Mouse (Mus musculus) Patski (cell line): ENCODE measurements around the gene Txlna. TPM values are rescaled to one million over a fixed set of nuclear protein-coding genes. Genes with fewer than 3 reads are reported as not detected.

Source experiments
- ATAC-seq: fragments of 100-300 bp; one replicate; pipeline ENCODE4 v1.8.0; 2021
- CTCF ChIA-PET: fragments of 350-600 bp; sonication (Branson Sonifier 250); formaldehyde crosslinking; loops from one replicate; lab custom pipeline; 2022; ENCODE audit warnings: inconsistent platforms; lab: Charles Lee
- POLR2A ChIA-PET: fragments of 350-600 bp; sonication (Branson Sonifier 250); formaldehyde crosslinking; loops from one replicate; lab custom pipeline; 2022; ENCODE audit warnings: antibody characterized with exemption, inconsistent platforms; lab: Charles Lee
- DNase-seq: peaks from one replicate; pipeline ENCODE4 v3.0.0-alpha.2; 2011; ENCODE audit warnings: low read depth, low spot score
- H3K27me3 ChIP-seq: fragments of 371-371 bp; one replicate; pipeline ENCODE4 v1.5.1; 2021
- CTCF ChIP-seq: fragments of 100-300 bp; IDR thresholded peaks from one replicate; pipeline ENCODE4 v1.5.1; 2021
- in situ Hi-C: fragments of 300-500 bp; cut with MboI; formaldehyde crosslinking; loops from 3 replicates; pipeline ENCODE4 v1.11.1; 2018; ENCODE audit warnings: low pct_unique_long_range_greater_than_20kb, mixed read lengths
- polyA plus RNA-seq: library from polyadenylated mRNA; unstranded; gene quantifications from one replicate; pipeline ENCODE4 v1.2.3, GENCODE M21; 2021

Txlna gene
- 51.2 TPM for polyA plus RNA-seq

DNA sequence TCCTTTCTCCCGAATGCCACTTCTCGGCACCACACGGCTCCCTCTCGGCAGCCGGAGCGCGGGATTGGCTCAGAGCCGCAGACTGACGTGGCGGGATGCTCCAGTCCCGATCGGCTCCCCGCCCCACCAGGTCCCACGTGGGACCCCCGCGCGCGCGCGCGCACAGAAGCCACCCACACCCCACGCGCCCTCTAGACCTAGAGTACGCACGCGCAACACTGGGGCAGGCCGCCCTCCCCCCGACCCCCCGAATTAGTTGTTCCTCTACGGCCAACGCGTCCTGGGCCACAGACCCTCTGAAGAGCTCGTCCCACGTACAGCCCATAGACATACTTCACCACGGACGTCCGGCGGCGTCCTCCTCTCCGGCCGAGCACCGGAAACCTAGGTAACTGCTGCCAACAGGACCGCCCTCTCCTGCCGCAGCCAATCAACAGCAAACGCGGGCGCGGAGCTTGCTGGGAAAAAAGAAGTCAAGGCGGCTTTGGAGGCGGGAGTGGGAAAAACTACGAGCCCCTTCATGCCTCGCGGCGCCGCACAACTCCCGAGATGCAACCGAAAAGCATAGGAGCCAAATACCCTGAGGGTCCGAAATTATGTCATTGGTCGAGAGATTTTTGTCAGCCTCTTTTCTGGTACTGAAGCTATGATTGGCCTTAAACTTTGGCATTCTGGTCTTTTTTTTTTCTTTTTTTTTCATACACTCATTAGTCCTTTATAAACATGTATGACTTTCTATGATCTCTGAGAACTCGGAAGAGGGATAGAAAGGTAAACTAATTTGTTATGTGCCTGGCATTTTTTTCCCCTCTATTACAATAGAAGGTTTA, at the start of gene Txlna:
Gene Txlna (minus strand): TSS at position 428 of the 830 bp plus-strand sequence.
- TF ChIP-seq CTCF: no peak
- ATAC-seq (peak; percentile 84), DNase-seq (peak; percentile 95)
- H3K27me3 ChIP-seq: no peaks in the 10 kb centered on the region
- ChIA-PET CTCF (no interaction called here), POLR2A (interaction anchor here (0.5 to 1.5 kb wide), 5 partner anchors 10 to 45 kb away, joined by 3 to 5 read pairs (median 3); partner anchors contain the start of gene Ccdc28b)
- in situ Hi-C loops: no loop called here

DNA sequence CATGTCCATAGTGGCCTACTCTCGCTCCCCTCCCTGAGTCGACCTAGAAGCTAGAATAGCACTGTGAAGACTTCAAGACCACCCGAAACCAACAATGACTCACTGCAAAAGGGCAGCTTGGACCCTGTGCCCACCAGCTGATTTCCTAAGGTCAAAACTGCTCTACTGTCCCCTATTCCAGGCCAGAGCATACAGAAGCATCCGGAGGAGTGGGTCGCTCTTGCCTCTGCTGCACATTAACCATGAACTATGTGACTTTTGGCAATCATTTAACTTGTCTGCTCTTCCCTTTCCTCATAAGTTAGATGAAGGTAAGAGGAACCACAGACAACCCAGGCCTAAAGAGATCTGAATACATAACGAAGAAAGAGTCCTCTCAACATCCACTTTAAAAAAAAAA, 43.7 kb upstream of the Txlna start:
- CTCF ChIA-PET: no interaction called here
- TF ChIP-seq CTCF: no peak
- POLR2A ChIA-PET: no interaction called here
- ATAC-seq: no peak
- no peak for DNase-seq
- H3K27me3 ChIP-seq: no peaks in the 10 kb centered on the region
- in situ Hi-C loops: no loop called here

DNA sequence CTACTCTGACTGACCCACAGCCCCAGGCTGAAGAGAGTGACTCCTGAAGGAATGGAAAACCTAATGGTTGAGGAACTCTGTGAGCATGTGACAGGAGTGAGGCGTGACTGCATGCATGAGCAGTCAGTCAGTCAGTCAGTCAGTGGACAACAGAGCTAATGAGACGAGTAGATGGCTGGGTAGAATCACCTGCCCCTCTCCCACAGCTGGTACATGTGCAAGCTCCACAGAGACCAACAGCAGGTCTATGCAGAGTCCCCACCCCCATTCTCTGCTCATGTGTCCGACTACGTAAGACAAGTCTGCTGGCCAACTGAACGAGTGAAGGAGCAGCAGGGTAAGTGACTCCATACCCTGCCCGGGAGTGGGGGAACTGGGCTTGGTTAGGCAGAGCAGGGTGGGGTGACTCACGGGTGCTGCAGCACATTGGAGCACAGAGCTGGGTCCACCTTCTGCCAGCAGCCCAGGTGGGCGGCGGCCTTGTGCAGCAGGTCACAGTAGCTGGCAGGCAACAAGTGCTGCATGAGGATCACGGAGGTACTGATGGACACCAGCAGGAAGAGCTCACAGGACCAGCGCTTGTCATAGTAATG, 43.1 kb upstream of the Txlna start:
- no peak for TF ChIP-seq CTCF
- in situ Hi-C loops: no loop called here
- ATAC-seq (no peak), DNase-seq (no peak)
- H3K27me3 ChIP-seq: no peaks in the 10 kb centered on the region
- ChIA-PET POLR2A (no interaction called here), CTCF (no interaction called here)

DNA sequence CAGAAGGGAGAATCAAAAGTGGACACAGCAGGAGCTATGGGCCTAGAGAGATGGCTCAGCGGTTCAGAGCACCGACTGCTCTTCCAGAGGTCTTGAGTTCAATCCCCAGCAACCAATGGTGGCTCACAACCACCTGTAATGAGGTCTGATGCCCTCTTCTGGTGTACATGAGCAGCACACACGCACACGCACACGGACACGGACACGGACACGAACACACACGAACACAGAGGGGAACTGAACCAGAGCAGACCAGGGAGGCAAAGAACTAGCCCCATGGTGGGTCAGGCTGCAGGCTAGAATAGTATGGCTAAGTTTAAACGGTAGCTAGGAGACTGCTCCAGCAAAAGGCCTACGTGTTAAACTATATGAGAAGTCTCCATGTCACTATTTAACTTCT, 41.0 kb upstream of the Txlna start:
- POLR2A ChIA-PET: no interaction called here
- no peak for ATAC-seq
- no peak for TF ChIP-seq CTCF

GRCm38 (mm10) chr4:129672878-129673449, 32.1 kb upstream of the Txlna start:
- CTCF ChIA-PET: no interaction called here
- ATAC-seq (no peak), DNase-seq (no peak)
- POLR2A ChIA-PET: interaction anchor here (1.4 kb wide), 1 partner anchor 23 kb away, joined by 4 read pairs; no protein-coding TSS in a partner anchor
- in situ Hi-C loops: no loop called here
- H3K27me3 ChIP-seq: no peaks in the 10 kb centered on the region
- no peak for TF ChIP-seq CTCF

More for the DNA sequence above, 41.0 kb upstream of the Txlna start:
- no peaks in the 10 kb centered on the region for H3K27me3 ChIP-seq
- in situ Hi-C loops: no loop called here
- DNase-seq: no peak
- CTCF ChIA-PET: no interaction called here

DNA sequence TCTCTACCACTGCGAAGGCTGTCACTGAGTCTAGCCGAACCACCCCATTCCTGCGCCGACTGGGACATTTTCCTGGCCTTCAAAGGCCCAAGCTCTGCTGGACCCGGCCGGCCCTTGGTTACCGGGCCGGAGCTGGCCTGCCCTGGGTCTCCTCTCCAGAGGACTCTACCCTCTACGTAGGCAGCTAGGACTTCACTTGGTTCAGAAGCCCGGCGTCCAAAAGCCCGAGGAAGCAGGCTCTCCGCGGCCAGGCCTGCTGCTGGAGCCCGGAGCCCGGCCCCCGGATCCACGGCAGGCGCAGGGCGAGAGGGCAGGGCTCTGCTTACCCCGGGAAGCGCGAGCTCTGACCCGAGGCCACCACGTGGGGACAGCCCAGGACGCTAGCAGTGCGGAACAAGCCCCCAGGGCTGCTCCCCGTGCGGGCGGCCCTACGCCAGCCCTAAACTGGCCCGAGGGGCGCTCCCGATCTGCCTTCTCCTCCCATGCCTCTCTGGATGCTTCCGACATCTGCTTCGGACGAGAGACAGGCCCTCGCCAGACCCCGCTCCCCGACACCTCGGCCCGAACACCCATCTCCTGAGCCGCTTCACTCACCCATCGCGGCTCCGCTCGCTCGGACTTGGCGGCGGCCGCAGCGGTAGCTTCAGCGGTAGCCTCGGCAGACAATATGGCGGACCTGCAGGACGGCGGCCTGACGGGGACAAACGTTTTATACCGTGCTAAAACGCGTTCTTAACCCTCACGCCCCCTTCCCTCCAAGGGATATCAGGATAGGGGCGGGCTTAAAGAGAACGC, 31.4 kb upstream of the Txlna start, which contains the start of gene Kpna6:
Gene Kpna6 (minus strand): TSS at position 685 of the 795 bp plus-strand sequence.
- CTCF ChIA-PET: no interaction called here

GRCm38 (mm10) chr4:129671491-129672082, 30.7 kb upstream of the Txlna start:
- no peaks in the 10 kb centered on the region for H3K27me3 ChIP-seq
- ATAC-seq: no peak
- in situ Hi-C loops: no loop called here
- CTCF ChIA-PET: no interaction called here
- POLR2A ChIA-PET: interaction anchor here (0.6 kb wide), 1 partner anchor 509 kb away, joined by 3 read pairs; no protein-coding TSS in a partner anchor
- peak; percentile 88 for TF ChIP-seq CTCF
- DNase-seq: peak; percentile 6

More for the DNA sequence above, 31.4 kb upstream of the Txlna start, which contains the start of gene Kpna6:
- TF ChIP-seq CTCF: no peak
- in situ Hi-C loops: no loop called here
- ATAC-seq: peak; percentile 66
- no peaks in the 10 kb centered on the region for H3K27me3 ChIP-seq
- POLR2A ChIA-PET: interaction anchor here (1.4 kb wide), 1 partner anchor 24 kb away, joined by 4 read pairs; no protein-coding TSS in a partner anchor
- peak; percentile 70 for DNase-seq

- ChIA-PET CTCF (no interaction called here), POLR2A (no interaction called here)
- in situ Hi-C loops: no loop called here
- TF ChIP-seq CTCF: no peak
- DNase-seq (no peak), ATAC-seq (no peak)
- no peaks in the 10 kb centered on the region for H3K27me3 ChIP-seq
Observed at GRCm38 (mm10) chr4:129662255-129662813, 21.5 kb upstream of the Txlna start.

- CTCF ChIA-PET: no interaction called here
- H3K27me3 ChIP-seq: no peaks in the 10 kb centered on the region
- ATAC-seq: no peak
- DNase-seq: no peak
- POLR2A ChIA-PET: interaction anchor here (0.6 kb wide), 1 partner anchor 17 kb away, joined by 3 read pairs; no protein-coding TSS in a partner anchor
- in situ Hi-C loops: no loop called here
- TF ChIP-seq CTCF: no peak
Observed at GRCm38 (mm10) chr4:129661584-129661983, 20.7 kb upstream of the Txlna start.
